Mouse (Mus musculus) cerebellum, adult 2 months (tissue): ENCODE results near the gene 1110057P08Rik. TPM values are rescaled to one million over a fixed set of nuclear protein-coding genes. Genes with fewer than 3 reads are reported as not detected.
"Not testable (repeated sequence)": the region's sequence is repeated elsewhere in the genome, so short reads cannot be mapped to it uniquely, and the experiment has no call there.

ENCODE experiments used
- DNase-seq, 2 experiments: peaks; one replicate each; pipeline ENCODE4 v3.0.0; 2021
- H3K27ac ChIP-seq: fragments of 200-500 bp; 2 replicates; pipeline ENCODE4 v1.5.1; 2012; ENCODE audit warnings: low read length, control low read depth, inconsistent platforms; ENCODE audit not compliant: insufficient read depth
- H3K27me3 ChIP-seq: fragments of 200-500 bp; 2 replicates; pipeline ENCODE4 v1.6.1; 2012; ENCODE audit warnings: inconsistent platforms, mild to moderate bottlenecking, low read length, moderate library complexity; ENCODE audit not compliant: control insufficient read depth, insufficient read depth
- H3K4me1 ChIP-seq: fragments of 200-500 bp; 2 replicates; pipeline ENCODE4 v1.6.1; 2011; ENCODE audit warnings: low read length; ENCODE audit not compliant: control insufficient read depth, insufficient read depth
- H3K4me3 ChIP-seq: fragments of 200-500 bp; replicated peaks from 2 replicates; pipeline ENCODE3; 2011; ENCODE audit warnings: mild to moderate bottlenecking, low read depth, low read length, control low read depth; ENCODE audit not compliant: insufficient read depth
- CTCF ChIP-seq: fragments of 200-500 bp; IDR thresholded peaks from 2 replicates; pipeline ENCODE4 v1.5.1; 2011; ENCODE audit warnings: low read depth, mild to moderate bottlenecking, control low read depth, low read length, moderate library complexity, borderline replicate concordance; ENCODE audit not compliant: insufficient read depth
- POLR2A ChIP-seq: fragments of 200-500 bp; IDR thresholded peaks from 2 replicates; pipeline ENCODE4 v1.6.1; 2011; ENCODE audit warnings: low read length, control low read depth, borderline replicate concordance; ENCODE audit not compliant: insufficient read depth
- WGBS: fragments of 180-500 bp; shearing (Covaris S2); methylation state at CpG from one replicate; pipeline ENCODE4 v1.1.7; 2018; 5-methylcytosine and 5-hydroxymethylcytosine counted together
- polyA plus RNA-seq: library from polyadenylated mRNA; depleted of rRNA; stranded (reverse); fragments of >200 nt; gene quantifications from 2 replicates; pipeline ENCODE4 v1.2.3, GENCODE M21; 2012; rRNA removed

The 1110057P08Rik gene
- polyA plus RNA-seq = not detected in 2 replicates

DNA sequence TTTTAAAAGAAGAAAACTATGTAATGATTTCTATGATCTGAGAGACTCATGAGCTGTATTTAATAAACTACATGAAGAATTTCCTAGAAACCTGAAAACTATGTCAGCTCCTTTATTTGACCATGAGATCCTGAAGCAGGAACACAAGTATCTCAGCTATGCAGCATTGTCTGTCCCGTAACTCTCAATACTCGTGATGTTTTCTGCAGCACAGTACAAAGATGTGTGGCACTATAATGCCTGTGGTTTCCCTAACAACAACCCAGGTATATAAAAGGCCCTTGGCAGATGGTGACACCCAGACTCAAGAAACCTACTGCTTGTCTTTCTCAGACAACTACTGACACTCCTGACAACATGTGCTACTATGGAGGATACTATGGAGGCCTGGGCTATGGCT, at the start of gene 1110057P08Rik:
1110057P08Rik (plus strand) TSS at position 301 of the 400 bp plus-strand sequence.
- DNase-seq = no peak
- 84% methylated on average over 2 of the region's 2 CpGs for WGBS
- H3K4me1 ChIP-seq = no peaks in the 10 kb centered on the region

GRCm38 (mm10) chr16:89140551-89140950, 34.0 kb upstream of the 1110057P08Rik start, which contains the start of gene Gm6358:
Gene Gm6358, plus strand, starts transcription at chr16:89140851.
- Histone ChIP-seq H3K4me3 (no peak within 1 kb of the TSS), H3K4me1 (no peaks in the 10 kb centered on the region), H3K27me3 (no peaks in the 10 kb centered on the region), H3K27ac (no peak within 1 kb of the TSS)
- no peak for TF ChIP-seq CTCF
- no peak for TF ChIP-seq POLR2A
- WGBS = 94% methylated on average over 1 of the region's 1 CpGs
- no peak for DNase-seq

More for the DNA sequence above, at the start of gene 1110057P08Rik:
- Histone ChIP-seq H3K27ac (no peak within 1 kb of the TSS), H3K27me3 (no peaks in the 10 kb centered on the region), H3K4me3 (no peak within 1 kb of the TSS)
- TF ChIP-seq POLR2A = no peak
- no peak for TF ChIP-seq CTCF

GRCm38 (mm10) chr16:89150786-89151185, 23.7 kb upstream of the 1110057P08Rik start, which contains the start of gene Gm10061:
Gene Gm10061, plus strand, starts transcription at chr16:89151086.
- no peak within 1 kb of the TSS for H3K27ac ChIP-seq
- DNase-seq = no peak
- no peak within 1 kb of the TSS for H3K4me3 ChIP-seq
- 96% methylated on average over 1 of the region's 1 CpGs for WGBS
- no peaks in the 10 kb centered on the region for H3K4me1 ChIP-seq
- H3K27me3 ChIP-seq = no peaks in the 10 kb centered on the region; the same call in 1 of the 2 replicates
- TF ChIP-seq POLR2A = no peak
- no peak for TF ChIP-seq CTCF

DNA sequence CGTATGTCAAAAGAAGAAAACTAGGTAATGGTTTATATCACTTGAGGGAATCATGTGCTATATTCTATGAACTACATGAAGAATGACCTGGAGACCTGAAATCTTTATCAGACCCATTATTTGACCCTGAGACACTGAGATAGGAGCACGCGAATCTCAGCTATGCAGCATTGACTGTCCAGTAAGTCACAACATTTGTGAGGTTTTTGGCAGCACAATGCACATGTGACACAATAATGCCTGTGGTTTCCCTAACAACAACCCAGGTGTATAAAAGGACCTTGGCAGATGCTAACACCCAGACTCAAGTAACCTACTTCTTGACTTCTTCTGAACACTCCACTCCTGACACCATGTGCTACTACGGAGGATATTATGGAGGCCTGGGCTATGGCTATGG, 16.9 kb upstream of the 1110057P08Rik start, which contains the start of gene Gm9789:
Gm9789 (plus strand) TSS at position 301 of the 400 bp plus-strand sequence.
- WGBS = 85% methylated on average over 4 of the region's 4 CpGs
- H3K4me1 ChIP-seq = no peaks in the 10 kb centered on the region
- H3K27me3 ChIP-seq = no peaks in the 10 kb centered on the region; the same call in 1 of the 2 replicates

DNA sequence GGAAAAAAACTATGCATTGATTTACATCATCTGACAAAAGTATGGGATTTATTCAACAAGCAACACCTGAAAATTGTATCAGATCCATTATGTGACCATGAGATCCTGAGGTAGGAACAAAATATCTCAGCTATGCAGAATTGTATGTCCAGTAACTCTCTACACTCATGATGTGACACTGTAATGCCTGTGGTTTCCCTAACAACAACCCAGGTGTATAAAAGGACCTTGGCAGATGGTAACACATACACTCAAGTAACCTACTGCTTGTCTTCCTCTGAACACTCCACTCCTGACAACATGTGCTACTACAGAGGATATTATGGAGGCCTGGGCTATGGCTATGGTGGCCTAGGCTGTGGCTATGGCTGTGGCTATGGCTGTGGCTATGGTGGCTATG, 5.3 kb upstream of the 1110057P08Rik start, which contains the start of gene Gm7735:
Gm7735 (plus strand) TSS at position 301 of the 400 bp plus-strand sequence.
- H3K27ac ChIP-seq, H3K4me3 ChIP-seq, H3K27me3 ChIP-seq, DNase-seq, H3K4me1 ChIP-seq: not testable (repeated sequence)

More for the DNA sequence above, 16.9 kb upstream of the 1110057P08Rik start, which contains the start of gene Gm9789:
- TF ChIP-seq CTCF = no peak
- H3K27ac ChIP-seq = no peak within 1 kb of the TSS
- H3K4me3 ChIP-seq = no peak within 1 kb of the TSS
- no peak for DNase-seq

- H3K4me3 ChIP-seq = no peak overlapping the region
- no peak overlapping the region for H3K27ac ChIP-seq
- DNase-seq = no peak
- 78% methylated on average over 4 of the region's 4 CpGs for WGBS
- TF ChIP-seq CTCF (no peak), POLR2A (no peak)
- H3K4me1 ChIP-seq = no peaks in the 10 kb centered on the region
- no peaks in the 10 kb centered on the region for H3K27me3 ChIP-seq
Observed at GRCm38 (mm10) chr16:89188621-89189020, 14.1 kb downstream of the 1110057P08Rik start.

DNA sequence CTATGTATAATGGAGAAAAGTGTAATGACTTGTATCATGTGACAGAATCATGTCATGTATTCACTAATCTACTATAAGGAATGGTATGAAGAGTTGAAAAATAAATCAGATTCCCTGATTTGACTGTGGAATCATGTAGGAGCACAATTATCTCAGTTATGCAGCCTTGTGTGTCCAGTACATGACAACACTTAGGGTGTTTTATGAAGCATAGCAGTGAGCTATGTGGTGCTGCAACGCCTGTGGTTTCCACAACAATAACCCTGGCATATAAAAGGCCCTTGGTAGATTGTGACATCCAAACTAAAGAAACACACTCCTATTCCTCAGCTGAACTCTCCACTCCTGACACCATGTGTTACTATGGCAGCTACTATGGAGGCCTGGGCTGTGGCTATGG, 31.0 kb downstream of the 1110057P08Rik start, which contains the start of gene Krtap20-2:
Krtap20-2 (plus strand) TSS at position 301 of the 400 bp plus-strand sequence.
- H3K4me1 ChIP-seq = no peaks in the 10 kb centered on the region
- H3K4me3 ChIP-seq = no peak within 1 kb of the TSS
- no peaks in the 10 kb centered on the region for H3K27me3 ChIP-seq
- no peak for TF ChIP-seq POLR2A
- no peak for TF ChIP-seq CTCF
- DNase-seq = no peak
- no peak within 1 kb of the TSS for H3K27ac ChIP-seq
- WGBS = 69% methylated on average over 1 of the region's 1 CpGs

Other genes with a start within 250 kb of the 1110057P08Rik start
- gene Krtap19-9b, start 242.5 kb upstream of the 1110057P08Rik start, polyA plus RNA-seq = not detected in 2 replicates
- not detected in 2 replicates for gene Krtap16-3, start 211.9 kb upstream of the 1110057P08Rik start, polyA plus RNA-seq
- not detected in 2 replicates for gene Krtap22-2, start 164.0 kb upstream of the 1110057P08Rik start, polyA plus RNA-seq
- gene Gm10229, start 159.5 kb upstream of the 1110057P08Rik start, polyA plus RNA-seq = not detected in 2 replicates
- gene Krtap6-1, start 143.0 kb upstream of the 1110057P08Rik start, polyA plus RNA-seq = not detected in 2 replicates
- gene Gm10228, start 133.3 kb upstream of the 1110057P08Rik start, polyA plus RNA-seq = not detected in 2 replicates
- not detected in 2 replicates for gene Krtap6-5, start 126.9 kb upstream of the 1110057P08Rik start, polyA plus RNA-seq
- not detected in 2 replicates for gene 1110025L11Rik, start 110.7 kb upstream of the 1110057P08Rik start, polyA plus RNA-seq
- not detected in 2 replicates for gene Krtap6-3, start 90.7 kb upstream of the 1110057P08Rik start, polyA plus RNA-seq
- not detected in 2 replicates for gene Gm6358, start 33.9 kb upstream of the 1110057P08Rik start, polyA plus RNA-seq
- gene Gm10061, start 23.6 kb upstream of the 1110057P08Rik start, polyA plus RNA-seq = not detected in 2 replicates
- gene Gm9789, start 16.8 kb upstream of the 1110057P08Rik start, polyA plus RNA-seq = not detected in 2 replicates
- not detected in 2 replicates for gene Gm7735, start 5.2 kb upstream of the 1110057P08Rik start, polyA plus RNA-seq
- not detected in 2 replicates for gene Krtap20-2, start 31.1 kb downstream of the 1110057P08Rik start, polyA plus RNA-seq
- not detected in 2 replicates for gene Krtap21-1, start 229.1 kb downstream of the 1110057P08Rik start, polyA plus RNA-seq
- gene Krtap6-2, start 245.4 kb downstream of the 1110057P08Rik start, polyA plus RNA-seq = not detected in 2 replicates